Mouse (Mus musculus): ENCODE measurements around the gene Stra6. TPM values are rescaled to one million over a fixed set of nuclear protein-coding genes. Genes with fewer than 3 reads are reported as not detected.

Stra6 gene
- polyA plus RNA-seq, 2 experiments, result 13.1 to 22.0 TPM

DNA sequence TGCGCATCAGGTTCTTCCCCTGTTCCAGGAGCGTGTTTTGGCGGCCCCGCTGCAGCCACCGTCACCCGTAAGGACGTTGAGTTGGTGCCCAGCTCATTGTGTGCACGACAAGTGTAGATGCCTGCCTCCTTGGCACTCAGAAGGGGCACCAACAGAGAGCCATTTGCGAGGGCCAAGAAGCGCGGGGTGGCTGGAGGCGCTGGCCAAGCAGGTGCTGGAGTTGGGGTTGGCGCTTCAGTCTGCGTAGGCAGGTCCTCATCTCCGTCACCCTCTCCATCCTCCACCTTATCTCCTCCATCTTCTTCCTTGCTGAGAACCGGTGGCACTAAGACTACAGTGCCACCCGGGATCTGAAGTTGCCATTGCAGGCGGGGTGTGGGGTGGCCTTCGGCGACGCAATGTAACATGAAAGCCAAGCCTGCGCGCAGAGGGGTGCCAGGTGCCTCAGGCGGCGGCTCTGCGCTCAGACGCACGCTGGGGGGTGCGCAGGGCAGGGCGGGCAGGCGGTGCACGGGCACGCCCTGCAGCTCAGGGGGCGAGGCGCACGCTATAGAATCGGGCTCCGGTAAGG lies 135.3 kb downstream of the Stra6 start:
- H3K4me1 ChIP-seq (ENCODE audit: control insufficient read depth, insufficient read depth, low read length), result peaks cover 48% of the 10 kb centered on the region

DNA sequence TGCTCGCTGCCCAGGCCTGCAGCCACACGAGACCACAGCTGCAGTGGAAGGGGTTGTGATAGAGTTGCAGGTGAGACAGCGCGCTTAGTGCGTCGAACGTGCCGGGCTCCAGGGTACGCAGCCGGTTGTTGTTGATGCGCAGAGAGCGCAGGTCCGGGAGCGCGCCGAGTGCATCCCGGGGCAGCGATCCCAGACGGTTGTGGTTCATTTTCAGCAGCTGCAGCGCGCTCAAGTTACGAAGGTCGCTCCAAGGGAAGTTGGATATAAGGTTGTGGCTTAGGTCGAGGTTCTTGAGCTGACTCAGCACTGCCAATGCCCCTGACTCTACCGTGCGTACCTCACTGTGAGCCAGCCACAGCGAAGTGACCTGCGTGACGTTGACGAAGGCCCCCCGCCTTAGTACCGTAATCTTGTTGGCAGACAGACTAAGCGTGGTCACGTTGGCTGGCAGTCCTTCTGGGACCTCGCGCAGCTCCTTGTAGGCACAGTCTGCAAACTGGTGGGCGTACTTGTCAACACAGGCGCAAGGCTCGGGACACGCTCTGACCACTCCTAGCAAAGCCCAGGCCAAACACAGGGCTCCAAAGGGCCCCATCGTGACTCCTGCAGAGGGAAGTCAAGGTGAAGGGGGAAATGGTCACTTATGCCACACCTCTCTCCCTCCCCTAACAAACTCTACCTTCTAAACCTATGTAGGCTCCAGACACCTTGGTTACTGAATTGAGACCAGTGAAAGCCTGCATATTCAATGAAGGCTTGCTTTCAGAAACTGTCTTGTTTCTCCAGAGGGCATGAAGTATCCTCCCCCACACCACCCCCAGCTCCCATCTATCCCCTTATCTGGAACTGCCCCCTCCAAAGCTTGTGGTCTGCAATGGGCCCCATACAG lies 136.0 kb downstream of the Stra6 start:
- no peak for TF ChIP-seq POLR2A (IDR thresholded peaks at IDR 0.05; ENCODE audit: borderline replicate concordance, extremely low read depth, insufficient read depth, insufficient read length)
- Histone ChIP-seq H3K4me1 (ENCODE audit: control insufficient read depth, insufficient read depth, low read length) (peaks cover 49% of the 10 kb centered on the region), H3K9ac (ENCODE audit: low read depth, low read length, severe bottlenecking) (no peak overlapping the region)

More for the DNA sequence above, 135.3 kb downstream of the Stra6 start:
- Histone ChIP-seq H3K36me3 (ENCODE audit: control insufficient read depth, insufficient read depth, low read length) (no peaks in the 10 kb centered on the region), H3K9me3 (ENCODE audit: control insufficient read depth, low read length) (no peaks in the 10 kb centered on the region), H3K9ac (ENCODE audit: low read depth, low read length, severe bottlenecking) (no peak overlapping the region), H3K27me3 (ENCODE audit: control insufficient read depth, insufficient read depth, low read length) (peaks cover 89% of the 10 kb centered on the region), H3K4me2 (replicated peaks; ENCODE audit: low read depth, low read length, severe bottlenecking) (peak overlapping the region; percentile 50), H3K27ac (replicated peaks; ENCODE audit: low read depth, low read length) (no peak overlapping the region), H3K4me3 (replicated peaks; ENCODE audit: low read length) (peak overlapping the region; percentile 25)
- TF ChIP-seq POLR2A (IDR thresholded peaks at IDR 0.05; ENCODE audit: borderline replicate concordance, extremely low read depth, insufficient read depth, insufficient read length), result no peak
- no peak for DNase-seq (ENCODE audit: low spot score)
- WGBS, result 4% methylated on average over 38 of the region's 38 CpGs
- no peak for ATAC-seq (ENCODE audit: low FRiP score, low read depth)

DNA sequence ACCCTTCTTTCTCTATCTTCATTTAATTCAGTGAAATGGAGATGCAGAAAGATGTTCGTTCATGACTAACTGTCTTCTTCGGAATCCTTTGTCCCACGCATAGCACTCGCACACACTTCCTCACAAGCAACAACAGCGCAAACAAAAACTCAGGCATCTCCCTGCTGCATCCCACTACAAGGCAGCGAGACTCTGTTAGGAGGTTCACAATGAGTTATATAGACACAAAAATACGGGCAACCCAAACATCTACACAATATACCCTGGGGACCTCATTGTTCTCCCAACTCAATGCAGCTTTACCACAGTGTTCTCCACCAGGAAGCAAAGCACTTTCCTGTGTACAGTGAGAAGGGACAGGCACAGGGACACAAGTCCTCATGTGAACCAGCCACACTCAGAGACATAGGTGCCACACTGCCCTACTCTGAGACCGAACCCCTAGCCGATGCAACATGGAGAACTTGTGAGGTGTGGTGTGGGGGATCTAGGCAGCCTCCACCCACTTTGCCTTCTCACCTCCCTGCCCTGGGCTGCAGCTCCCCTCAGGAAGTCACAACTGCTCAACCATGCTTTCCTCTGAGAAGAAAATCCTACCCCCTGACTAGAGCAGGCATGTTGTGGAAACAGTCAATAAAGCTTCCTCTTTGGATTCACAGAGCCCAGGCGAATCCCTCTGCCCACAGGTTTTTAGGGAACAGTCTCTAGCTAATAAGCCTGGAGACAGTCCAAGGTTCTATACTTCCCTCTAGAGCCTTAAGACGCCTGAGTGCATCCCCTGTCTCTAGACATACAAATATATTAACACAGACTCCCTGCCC lies 136.9 kb downstream of the Stra6 start:
- H3K36me3 ChIP-seq (ENCODE audit: control insufficient read depth, insufficient read depth, low read length), result no peaks in the 10 kb centered on the region
- peak overlapping the region; percentile 4; the same call in 1 of the 2 replicates for H3K4me3 ChIP-seq (replicated peaks; ENCODE audit: low read length)
- H3K9me3 ChIP-seq (ENCODE audit: control insufficient read depth, low read length), result no peaks in the 10 kb centered on the region
- TF ChIP-seq POLR2A (IDR thresholded peaks at IDR 0.05; ENCODE audit: borderline replicate concordance, extremely low read depth, insufficient read depth, insufficient read length), result no peak
- H3K9ac ChIP-seq (ENCODE audit: low read depth, low read length, severe bottlenecking), result no peak overlapping the region
- no peak overlapping the region for H3K27ac ChIP-seq (replicated peaks; ENCODE audit: low read depth, low read length)
- 21% methylated on average over 11 of the region's 11 CpGs for WGBS
- peaks cover 49% of the 10 kb centered on the region for H3K4me1 ChIP-seq (ENCODE audit: control insufficient read depth, insufficient read depth, low read length)
- ATAC-seq (ENCODE audit: low FRiP score, low read depth) (no peak), DNase-seq (ENCODE audit: low spot score) (no peak)
- peak overlapping the region; percentile 50; the same call in 1 of the 2 replicates for H3K4me2 ChIP-seq (replicated peaks; ENCODE audit: low read depth, low read length, severe bottlenecking)
- H3K27me3 ChIP-seq (ENCODE audit: control insufficient read depth, insufficient read depth, low read length), result peaks cover 83% of the 10 kb centered on the region

More for the DNA sequence above, 136.0 kb downstream of the Stra6 start:
- peak overlapping the region; percentile 25 for H3K4me3 ChIP-seq (replicated peaks; ENCODE audit: low read length)
- ATAC-seq (ENCODE audit: low FRiP score, low read depth) (0 out of 2 replicates have a peak, but pooled peaks have one; percentile 9), DNase-seq (ENCODE audit: low spot score) (peak; percentile 35)
- H3K9me3 ChIP-seq (ENCODE audit: control insufficient read depth, low read length), result no peaks in the 10 kb centered on the region
- WGBS, result 3% methylated on average over 41 of the region's 41 CpGs
- H3K36me3 ChIP-seq (ENCODE audit: control insufficient read depth, insufficient read depth, low read length), result no peaks in the 10 kb centered on the region
- peaks cover 85% of the 10 kb centered on the region for H3K27me3 ChIP-seq (ENCODE audit: control insufficient read depth, insufficient read depth, low read length)
- peak overlapping the region; percentile 50 for H3K4me2 ChIP-seq (replicated peaks; ENCODE audit: low read depth, low read length, severe bottlenecking)
- H3K27ac ChIP-seq (replicated peaks; ENCODE audit: low read depth, low read length), result no peak overlapping the region

DNA sequence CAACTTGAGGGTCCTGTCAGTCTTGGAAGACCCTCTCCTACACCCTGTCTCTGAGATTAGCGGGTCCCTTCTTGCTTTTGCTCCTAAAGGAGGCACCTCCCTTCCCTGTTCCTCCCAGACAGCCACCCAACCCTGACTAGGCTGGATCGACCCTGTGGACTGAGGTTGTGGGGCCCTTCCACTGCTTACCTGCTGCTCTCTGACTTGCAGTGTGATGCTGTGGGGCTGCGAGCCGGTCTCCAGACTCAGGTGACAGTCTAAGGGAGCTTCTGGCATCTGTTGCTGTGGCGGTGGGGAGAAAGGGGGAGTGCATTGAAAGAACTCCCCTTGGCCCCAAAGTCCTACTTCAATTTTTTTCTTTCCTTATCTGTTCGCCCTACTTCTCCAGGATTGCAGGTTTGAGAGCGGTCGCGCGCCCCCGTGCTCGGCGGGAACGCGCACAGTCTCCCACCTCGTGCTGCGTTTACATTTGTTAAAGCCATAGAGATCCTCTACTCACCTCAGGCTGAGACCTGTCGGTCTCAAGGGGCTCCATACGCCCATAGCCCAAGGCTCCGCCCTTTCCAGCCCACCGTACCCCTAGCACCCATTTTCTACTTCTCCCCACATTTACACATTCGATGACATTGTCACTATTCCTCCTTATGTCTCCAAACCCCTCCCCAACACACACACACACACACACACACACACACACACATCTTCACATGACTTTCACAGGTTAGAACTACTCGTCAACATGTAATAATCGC lies 137.7 kb downstream of the Stra6 start:
- H3K9ac ChIP-seq (ENCODE audit: low read depth, low read length, severe bottlenecking), result no peak overlapping the region
- 2% methylated on average over 24 of the region's 24 CpGs for WGBS

More for the DNA sequence above, 137.7 kb downstream of the Stra6 start:
- H3K9me3 ChIP-seq (ENCODE audit: control insufficient read depth, low read length), result no peaks in the 10 kb centered on the region
- H3K4me2 ChIP-seq (replicated peaks; ENCODE audit: low read depth, low read length, severe bottlenecking), result peak overlapping the region; percentile 42
- H3K27me3 ChIP-seq (ENCODE audit: control insufficient read depth, insufficient read depth, low read length), result peaks cover 77% of the 10 kb centered on the region
- DNase-seq (ENCODE audit: low spot score) (no peak), ATAC-seq (ENCODE audit: low FRiP score, low read depth) (no peak)
- H3K4me1 ChIP-seq (ENCODE audit: control insufficient read depth, insufficient read depth, low read length), result peaks cover 48% of the 10 kb centered on the region
- no peak for TF ChIP-seq POLR2A (IDR thresholded peaks at IDR 0.05; ENCODE audit: borderline replicate concordance, extremely low read depth, insufficient read depth, insufficient read length)
- H3K36me3 ChIP-seq (ENCODE audit: control insufficient read depth, insufficient read depth, low read length), result no peaks in the 10 kb centered on the region
- H3K27ac ChIP-seq (replicated peaks; ENCODE audit: low read depth, low read length), result no peak overlapping the region
- peak overlapping the region; percentile 23 for H3K4me3 ChIP-seq (replicated peaks; ENCODE audit: low read length)

All from limb, embryonic 14.5 days (tissue).